Mouse (Mus musculus) gastrocnemius, adult 18-20 months (tissue): ENCODE results near the gene Fam71f1. TPM values are rescaled to one million over a fixed set of nuclear protein-coding genes. Genes with fewer than 3 reads are reported as not detected.

Experiments used
- DNase-seq: peaks from one replicate; pipeline ENCODE4 v3.0.0; 2021; ENCODE audit warnings: low spot score
- long read RNA-seq, 2 experiments: library from polyadenylated mRNA; stranded (forward); transcript quantifications; one replicate each; pipeline ENCODE4 v2.0.0; 2021
- total RNA-seq, 2 experiments: library from RNA; stranded (reverse); gene quantifications; 2 replicates each; pipeline ENCODE4 v1.2.3; 2021

Fam71f1 gene
- total RNA-seq = not detected
- long read RNA-seq, experiment 1 = 0 reads
- long read RNA-seq, experiment 2 = 0 reads

- peak; percentile 3 for DNase-seq
These were observed at the start of gene Fam71f1 for GRCm38 (mm10) chr6:29318879-29319278. Gene Fam71f1, plus strand, starts transcription at chr6:29319140.

- no peak for DNase-seq
These were observed 48.0 kb upstream of the Fam71f1 start for GRCm38 (mm10) chr6:29270961-29271360.

GRCm38 (mm10) chr6:29272312-29273072 lies 46.4 kb upstream of the Fam71f1 start, which contains the start of gene Hilpda:
Gene Hilpda, plus strand, starts transcription at chr6:29272488.
- DNase-seq = peak; percentile 91

GRCm38 (mm10) chr6:29276746-29277145 lies 42.2 kb upstream of the Fam71f1 start:
- no peak for DNase-seq

GRCm38 (mm10) chr6:29278513-29279267 lies 40.2 kb upstream of the Fam71f1 start:
- DNase-seq = peak; percentile 59

- no peak for DNase-seq
These were observed 39.6 kb upstream of the Fam71f1 start, which contains the start of gene Fam71f2 for GRCm38 (mm10) chr6:29279293-29279692. Gene Fam71f2, plus strand, starts transcription at chr6:29279593.

- no peak for DNase-seq
These were observed 38.3 kb upstream of the Fam71f1 start for GRCm38 (mm10) chr6:29280671-29281070.

GRCm38 (mm10) chr6:29286870-29287269 lies 32.1 kb upstream of the Fam71f1 start:
- no peak for DNase-seq

- no peak for DNase-seq
These were observed 31.5 kb upstream of the Fam71f1 start for GRCm38 (mm10) chr6:29287481-29287880.

GRCm38 (mm10) chr6:29287944-29288343 lies 31.0 kb upstream of the Fam71f1 start:
- DNase-seq = peak; percentile 8

- no peak for DNase-seq
These were observed 30.3 kb upstream of the Fam71f1 start for GRCm38 (mm10) chr6:29288651-29289050.

- DNase-seq = no peak
These were observed 19.8 kb upstream of the Fam71f1 start for GRCm38 (mm10) chr6:29299112-29299511.

- DNase-seq = no peak
These were observed 15.7 kb upstream of the Fam71f1 start for GRCm38 (mm10) chr6:29303251-29303650.

GRCm38 (mm10) chr6:29303726-29304125 lies 15.2 kb upstream of the Fam71f1 start:
- no peak for DNase-seq

GRCm38 (mm10) chr6:29305462-29305861 lies 13.5 kb upstream of the Fam71f1 start:
- DNase-seq = no peak

- DNase-seq = no peak
These were observed 9.9 kb upstream of the Fam71f1 start for GRCm38 (mm10) chr6:29308846-29309605.

GRCm38 (mm10) chr6:29313690-29314202 lies 5.2 kb upstream of the Fam71f1 start:
- DNase-seq = no peak

- no peak for DNase-seq
These were observed 1.7 kb upstream of the Fam71f1 start for GRCm38 (mm10) chr6:29317286-29317685.

GRCm38 (mm10) chr6:29317941-29318340 lies 999 bp upstream of the Fam71f1 start:
- DNase-seq = no peak

GRCm38 (mm10) chr6:29321586-29321985 lies 2.6 kb downstream of the Fam71f1 start:
- no peak for DNase-seq

- DNase-seq = no peak
These were observed 3.2 kb downstream of the Fam71f1 start for GRCm38 (mm10) chr6:29322147-29322546.
